Mouse (Mus musculus): ENCODE results near the gene Fa2h. TPM values are rescaled to one million over a fixed set of nuclear protein-coding genes. Genes with fewer than 3 reads are reported as not detected.
A peak's percentile ranks its signal among the peaks of the same experiment; 100 is the strongest.

Gene Fa2h
- polyA plus RNA-seq, 1 experiment from 2014 or later, result 0.09 TPM

DNA sequence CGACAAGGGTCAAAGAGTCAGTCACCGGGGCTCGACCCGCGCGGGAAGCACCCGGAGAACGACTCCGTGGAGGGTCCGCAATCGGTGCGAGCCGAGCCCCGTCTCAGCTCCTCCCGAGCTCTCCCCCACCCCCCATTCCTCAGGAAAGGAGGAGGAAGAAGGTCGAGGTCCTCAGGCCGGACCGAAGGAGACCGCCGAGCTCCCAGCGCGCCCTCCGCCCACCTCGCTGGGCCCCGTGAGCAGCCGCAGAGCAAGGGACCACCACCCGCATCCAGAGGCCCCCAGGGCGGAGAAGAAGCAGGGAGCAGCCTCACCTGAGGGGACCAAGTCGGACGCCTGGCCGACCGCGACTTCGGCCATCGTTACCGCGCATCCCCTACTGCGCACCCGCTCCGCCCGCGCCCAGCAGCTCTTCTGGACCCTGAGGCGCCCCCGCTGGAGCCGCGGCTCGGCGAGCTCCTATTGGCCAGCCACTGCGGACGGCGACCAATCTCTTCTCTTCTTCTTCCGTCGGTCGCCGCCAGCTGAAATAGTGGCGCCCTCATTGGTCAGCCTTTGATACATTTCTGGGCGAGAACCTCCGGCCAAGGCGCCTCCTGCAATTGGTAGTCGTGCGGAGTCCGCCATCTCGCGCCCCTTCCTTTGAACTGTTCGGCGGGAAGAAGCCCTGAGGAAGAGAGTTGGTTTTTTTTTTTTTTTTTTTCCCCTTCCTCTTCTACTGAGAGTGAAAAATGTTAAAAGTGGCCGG lies 93.6 kb downstream of the Fa2h start, which contains the start of gene Rfwd3:
TSS of gene Rfwd3 (minus strand) at position 402 of the 748 bp plus-strand sequence.
- peak within 1 kb of the TSS; percentile 54 for H3K4me2 ChIP-seq (ENCODE audit: low read depth, low read length, severe bottlenecking)
- H3K4me1 ChIP-seq (replicated peaks; ENCODE audit: control insufficient read depth, insufficient read depth, low read length), result peaks cover 4% of the 10 kb centered on the region
- H3K36me3 ChIP-seq (ENCODE audit: control insufficient read depth, insufficient read depth, low read length), result no peaks in the 10 kb centered on the region; the same call in 1 of the 2 replicates
- H3K27ac ChIP-seq (ENCODE audit: low read depth, low read length), result peak within 1 kb of the TSS; percentile 80
- peak within 1 kb of the TSS; percentile 97 for H3K9ac ChIP-seq (ENCODE audit: low read length)
- peak; percentile 98 for ATAC-seq (replicated peaks; ENCODE audit: low FRiP score)
- under 1% methylated on average over 66 of the region's 67 CpGs for WGBS
- H3K27me3 ChIP-seq (ENCODE audit: control insufficient read depth, insufficient read depth, low read length), result no peaks in the 10 kb centered on the region
- DNase-seq (ENCODE audit: low spot score), result peak; percentile 98
- no peaks in the 10 kb centered on the region for H3K9me3 ChIP-seq (ENCODE audit: control insufficient read depth, low read length)
- peak within 1 kb of the TSS; percentile 94 for H3K4me3 ChIP-seq (ENCODE audit: low read depth, low read length)

DNA sequence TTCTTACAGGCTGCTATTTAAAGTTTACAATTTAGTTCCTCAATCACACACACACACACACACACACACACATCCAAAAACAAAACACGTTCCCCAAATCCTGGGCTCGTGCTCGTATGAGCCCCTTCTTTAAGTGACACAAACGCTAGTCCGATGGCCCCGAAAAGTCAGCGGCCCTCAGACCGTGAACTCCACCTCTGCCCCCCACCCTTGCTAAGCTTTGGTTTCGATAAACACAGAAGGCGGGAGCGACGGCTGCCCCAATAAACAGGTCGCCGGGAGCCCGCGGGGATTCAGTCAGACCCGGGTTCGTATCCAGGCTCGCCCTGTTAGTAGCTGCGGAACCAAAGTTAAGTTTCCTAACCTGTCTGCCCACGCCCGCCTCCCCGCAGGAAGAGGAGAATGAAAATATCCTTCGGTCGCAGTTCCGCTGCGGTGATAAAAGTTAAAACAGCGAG lies 94.2 kb downstream of the Fa2h start:
- H3K27me3 ChIP-seq (ENCODE audit: control insufficient read depth, insufficient read depth, low read length), result no peaks in the 10 kb centered on the region
- peak overlapping the region; percentile 80 for H3K27ac ChIP-seq (ENCODE audit: low read depth, low read length)
- H3K9me3 ChIP-seq (ENCODE audit: control insufficient read depth, low read length), result no peaks in the 10 kb centered on the region
- peaks cover under 1% of the 10 kb centered on the region for H3K36me3 ChIP-seq (ENCODE audit: control insufficient read depth, insufficient read depth, low read length)
- H3K9ac ChIP-seq (ENCODE audit: low read length), result peak overlapping the region; percentile 97
- ATAC-seq (replicated peaks; ENCODE audit: low FRiP score), result peak; percentile 4; the same call in 1 of the 2 replicates
- peaks cover 4% of the 10 kb centered on the region for H3K4me1 ChIP-seq (replicated peaks; ENCODE audit: control insufficient read depth, insufficient read depth, low read length)
- peak overlapping the region; percentile 54 for H3K4me2 ChIP-seq (ENCODE audit: low read depth, low read length, severe bottlenecking)
- peak overlapping the region; percentile 94 for H3K4me3 ChIP-seq (ENCODE audit: low read depth, low read length)
- peak; percentile 81 for DNase-seq (ENCODE audit: low spot score)
- WGBS, result 0% methylated on average over 28 of the region's 28 CpGs

DNA sequence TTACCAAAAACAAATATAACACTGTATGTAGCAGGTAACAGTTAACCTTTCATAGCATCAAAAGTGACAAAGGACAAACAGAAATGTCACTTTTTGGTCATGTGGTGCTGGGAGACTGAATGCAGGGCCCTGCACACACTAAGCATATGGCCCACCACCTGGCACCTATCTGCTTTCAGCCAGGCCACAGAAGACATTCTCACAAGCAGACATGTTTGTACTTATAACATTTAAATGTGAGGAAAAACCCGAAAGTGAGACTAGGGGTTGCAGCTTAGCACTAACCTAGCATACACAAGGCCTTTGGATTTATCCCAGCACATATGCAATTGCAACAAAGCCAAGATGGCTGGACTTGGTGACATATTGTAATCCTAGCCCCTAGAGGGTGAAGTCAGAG lies 95.6 kb downstream of the Fa2h start:
- WGBS, result 82% methylated on average over 1 of the region's 1 CpGs
- 0 out of 2 replicates have a peak overlapping the region, but pooled peaks have one; percentile 4 for H3K4me3 ChIP-seq (ENCODE audit: low read depth, low read length)
- H3K27ac ChIP-seq (ENCODE audit: low read depth, low read length), result no peak overlapping the region
- H3K9me3 ChIP-seq (ENCODE audit: control insufficient read depth, low read length), result no peaks in the 10 kb centered on the region
- no peak overlapping the region; the same call in 1 of the 2 replicates for H3K4me2 ChIP-seq (ENCODE audit: low read depth, low read length, severe bottlenecking)
- no peak for DNase-seq (ENCODE audit: low spot score)
- H3K4me1 ChIP-seq (replicated peaks; ENCODE audit: control insufficient read depth, insufficient read depth, low read length), result peaks cover 4% of the 10 kb centered on the region
- no peak for ATAC-seq (replicated peaks; ENCODE audit: low FRiP score)
- no peak overlapping the region; the same call in 1 of the 2 replicates for H3K9ac ChIP-seq (ENCODE audit: low read length)
- H3K27me3 ChIP-seq (ENCODE audit: control insufficient read depth, insufficient read depth, low read length), result no peaks in the 10 kb centered on the region
- peaks cover 3% of the 10 kb centered on the region for H3K36me3 ChIP-seq (ENCODE audit: control insufficient read depth, insufficient read depth, low read length)

Other genes with a start within 250 kb of the Fa2h start
- gene Glg1, start 134.6 kb downstream of the Fa2h start, polyA plus RNA-seq (2014; fragmentation: Nextera tagmentation; extraction: Ambion mirVana), result 76.7 and 80.0 TPM in 2 replicates
- gene Rfwd3, start 93.6 kb downstream of the Fa2h start, polyA plus RNA-seq (2014; fragmentation: Nextera tagmentation; extraction: Ambion mirVana), result 97.3 TPM in 2 replicates
- 0.43 TPM in 1 of 2 replicates, not detected in the other for gene Mlkl, start 55.6 kb downstream of the Fa2h start, polyA plus RNA-seq (2014; fragmentation: Nextera tagmentation; extraction: Ambion mirVana)
- gene Wdr59, start 128.3 kb upstream of the Fa2h start, polyA plus RNA-seq (2014; fragmentation: Nextera tagmentation; extraction: Ambion mirVana), result 3.4 and 3.7 TPM in 2 replicates
- 64.1 and 71.5 TPM in 2 replicates for gene Znrf1, start 142.3 kb upstream of the Fa2h start, polyA plus RNA-seq (2014; fragmentation: Nextera tagmentation; extraction: Ambion mirVana)
- 0.11 and 0.27 TPM in 2 replicates for gene Ldhd, start 236.6 kb upstream of the Fa2h start, polyA plus RNA-seq (2014; fragmentation: Nextera tagmentation; extraction: Ambion mirVana)
- 21.8 and 25.0 TPM in 2 replicates for gene Zfp1, start 249.6 kb upstream of the Fa2h start, polyA plus RNA-seq (2014; fragmentation: Nextera tagmentation; extraction: Ambion mirVana)